Comparison of ENCODE assay signal across 1 mouse cellular context in the genomic region with DNA sequence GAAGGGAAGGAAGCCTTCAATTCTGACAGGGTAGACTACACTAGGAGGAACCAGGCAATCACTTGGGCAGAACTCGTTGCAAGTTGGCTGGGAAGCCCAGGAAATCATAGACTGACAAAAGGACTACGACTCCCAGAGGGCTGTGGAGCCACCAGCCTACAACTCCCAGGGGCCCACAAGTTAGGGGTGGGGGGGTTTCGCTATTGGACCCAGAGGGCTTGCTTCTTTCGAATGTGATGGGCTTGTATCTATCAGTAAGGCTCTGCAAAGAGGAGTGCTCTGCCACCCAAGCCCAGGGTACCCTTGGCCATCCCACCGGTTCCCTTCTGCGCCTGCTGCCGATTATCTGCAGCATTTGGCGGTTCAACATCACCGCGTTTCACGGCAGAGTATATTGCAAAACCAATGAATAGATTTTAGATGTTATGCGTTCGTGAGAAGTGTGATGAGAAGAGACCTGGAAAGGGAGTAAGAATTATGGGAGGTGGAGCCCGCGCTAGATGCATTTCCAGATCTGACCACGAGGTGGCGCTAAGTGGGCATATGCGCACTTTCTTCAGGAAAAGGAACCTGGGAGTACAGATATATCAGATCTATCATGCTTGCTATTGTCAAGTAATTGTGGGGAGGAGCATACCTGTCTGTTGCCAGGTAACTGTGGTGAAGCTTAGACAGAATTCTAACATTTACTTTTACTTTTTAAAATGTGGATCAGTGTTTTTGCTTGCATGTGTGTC.
TF ChIP-seq lines count a peak whose summit lies in the region.

No protein-coding gene starts in this region.

TF ChIP-seq in CH12.LX, 34 proteins besides CTCF, POLR2A, EP300 and RAD21 (continued from another document):
- TF ChIP-seq CHD1 (IDR thresholded peaks at IDR 0.05; ENCODE audit: low read depth, low read length) (no peak), NRF1 (IDR thresholded peaks at IDR 0.05; ENCODE audit: low read depth, low read length) (0 out of 2 replicates have a peak, but pooled peaks have one; percentile 24), MYC (IDR thresholded peaks at IDR 0.05; ENCODE audit: low read depth, low read length) (0 out of 2 replicates have a peak, but pooled peaks have one; percentile 26), HCFC1 (IDR thresholded peaks at IDR 0.05; ENCODE audit: low read depth, low read length) (peak; percentile 69), E2F4 (IDR thresholded peaks at IDR 0.05; ENCODE audit: insufficient replicate concordance, low read depth, low read length) (0 out of 2 replicates have a peak, but pooled peaks have one; percentile 26)
